Mouse (Mus musculus) embryonic facial prominence, embryonic 14.5 days (tissue): ENCODE data around the gene Fcamr. TPM values are rescaled to one million over a fixed set of nuclear protein-coding genes. Genes with fewer than 3 reads are reported as not detected.

Source experiments
- ATAC-seq: fragments of 200-750 bp; cut with Nextera tagmentation; 2 replicates; pipeline ENCODE4 v1.8.0; 2017; ENCODE audit warnings: low read depth, moderate number of reproducible peaks, moderate TSS enrichment
- DNase-seq: peaks from one replicate; pipeline ENCODE4 v3.0.0-alpha.2; 2015; ENCODE audit warnings: low spot score
- H3K27ac ChIP-seq: fragments of 300-500 bp; sonication (generic); replicated peaks from 2 replicates; pipeline ENCODE4 v1.5.1; 2014; ENCODE audit warnings: low read depth, mild to moderate bottlenecking, low read length, moderate library complexity
- H3K27me3 ChIP-seq: fragments of 300-500 bp; sonication (generic); replicated peaks from 2 replicates; pipeline ENCODE4 v1.6.1; 2014; ENCODE audit warnings: low read length; ENCODE audit not compliant: control insufficient read depth, insufficient read depth
- H3K36me3 ChIP-seq: fragments of 300-500 bp; sonication (generic); 2 replicates; pipeline ENCODE4 v1.6.1; 2014; ENCODE audit warnings: low read length, mixed read lengths; ENCODE audit not compliant: control insufficient read depth, insufficient read depth
- H3K4me1 ChIP-seq: fragments of 300-500 bp; sonication (generic); 2 replicates; pipeline ENCODE4 v1.6.1; 2014; ENCODE audit warnings: antibody characterized with exemption, low read length; ENCODE audit not compliant: control insufficient read depth, insufficient read depth
- H3K4me2 ChIP-seq: fragments of 300-500 bp; sonication (generic); 2 replicates; pipeline ENCODE4 v1.6.1; 2014; ENCODE audit warnings: low read depth, mild to moderate bottlenecking, low read length, moderate library complexity, mixed read lengths
- H3K4me3 ChIP-seq: fragments of 300-500 bp; sonication (generic); 2 replicates; pipeline ENCODE4 v1.5.1; 2014; ENCODE audit warnings: low read depth, mild to moderate bottlenecking, low read length
- H3K9ac ChIP-seq: fragments of 300-500 bp; sonication (generic); 2 replicates; pipeline ENCODE4 v1.6.1; 2014; ENCODE audit warnings: low read depth, mild to moderate bottlenecking, low read length, moderate library complexity, mixed read lengths
- H3K9me3 ChIP-seq: fragments of 300-500 bp; sonication (generic); 2 replicates; pipeline ENCODE4 v1.6.1; 2016; ENCODE audit warnings: low read length; ENCODE audit not compliant: control insufficient read depth
- WGBS: fragments of 180-500 bp; shearing (Covaris S2); extraction: QIAGEN DNeasy Blood & Tissue Kit; methylation state at CpG from one replicate; pipeline ENCODE4 v1.1.7; 2014; 5-methylcytosine and 5-hydroxymethylcytosine counted together
- polyA plus RNA-seq: library from polyadenylated mRNA; unstranded; fragments of >200 nt; fragmentation: Nextera tagmentation; extraction: Ambion mirVana; gene quantifications from 2 replicates; pipeline ENCODE4 v1.2.1, GENCODE M21; 2014

The Fcamr gene
- polyA plus RNA-seq, 1 experiment from 2014 or later, result 0.13 TPM

DNA sequence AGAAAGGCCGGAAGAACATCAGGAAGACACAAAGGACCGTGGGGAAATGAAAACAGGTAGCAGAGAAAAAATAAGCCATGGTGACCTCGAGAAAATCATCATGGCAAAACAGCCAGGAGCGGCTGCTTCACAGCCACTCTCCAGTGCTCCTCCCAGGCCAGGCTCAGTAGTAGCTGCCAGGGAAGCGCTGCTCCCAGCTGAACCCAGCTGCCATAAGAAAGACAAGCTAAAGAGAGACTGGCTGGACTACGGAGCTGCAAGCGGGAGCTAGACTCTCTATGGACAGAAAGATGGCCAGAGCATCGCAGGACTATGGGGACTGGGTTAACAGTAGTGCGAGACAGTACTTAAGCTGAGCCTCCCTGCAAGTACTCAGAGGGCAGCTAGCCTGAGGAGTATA, 54.1 kb downstream of the Fcamr start:
- Histone ChIP-seq H3K4me2 (no peak overlapping the region), H3K4me1 (no peaks in the 10 kb centered on the region), H3K36me3 (no peaks in the 10 kb centered on the region), H3K9ac (no peak overlapping the region), H3K4me3 (no peak overlapping the region), H3K27me3 (no peaks in the 10 kb centered on the region), H3K27ac (no peak overlapping the region), H3K9me3 (no peaks in the 10 kb centered on the region)
- ATAC-seq (no peak), DNase-seq (no peak)
- 72% methylated on average over 9 of the region's 9 CpGs for WGBS

DNA sequence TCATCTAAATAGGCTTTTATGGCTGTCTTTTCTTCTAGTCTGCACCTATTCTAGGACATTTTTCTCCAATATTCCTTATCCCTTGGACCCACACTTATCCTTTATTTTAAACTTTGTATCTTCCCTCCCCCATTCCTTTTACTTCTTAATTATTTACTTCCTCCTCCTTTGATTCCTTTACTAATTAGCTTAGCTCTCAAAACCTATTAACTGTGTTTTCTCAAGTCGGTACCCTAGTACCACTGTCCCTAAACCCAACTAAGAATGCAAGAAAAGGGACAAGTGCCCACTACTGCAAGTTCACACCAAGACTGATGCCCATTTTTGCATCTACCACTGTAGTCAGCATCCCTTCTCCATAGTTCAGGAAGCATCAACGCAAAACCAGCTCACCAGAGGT, 55.0 kb downstream of the Fcamr start:
- Histone ChIP-seq H3K9ac (no peak overlapping the region), H3K4me3 (no peak overlapping the region), H3K4me2 (no peak overlapping the region), H3K27ac (no peak overlapping the region), H3K36me3 (no peaks in the 10 kb centered on the region), H3K27me3 (no peaks in the 10 kb centered on the region), H3K9me3 (no peaks in the 10 kb centered on the region), H3K4me1 (no peaks in the 10 kb centered on the region)
- no peak for ATAC-seq
- 80% methylated on average over 2 of the region's 2 CpGs for WGBS
- DNase-seq, result no peak

DNA sequence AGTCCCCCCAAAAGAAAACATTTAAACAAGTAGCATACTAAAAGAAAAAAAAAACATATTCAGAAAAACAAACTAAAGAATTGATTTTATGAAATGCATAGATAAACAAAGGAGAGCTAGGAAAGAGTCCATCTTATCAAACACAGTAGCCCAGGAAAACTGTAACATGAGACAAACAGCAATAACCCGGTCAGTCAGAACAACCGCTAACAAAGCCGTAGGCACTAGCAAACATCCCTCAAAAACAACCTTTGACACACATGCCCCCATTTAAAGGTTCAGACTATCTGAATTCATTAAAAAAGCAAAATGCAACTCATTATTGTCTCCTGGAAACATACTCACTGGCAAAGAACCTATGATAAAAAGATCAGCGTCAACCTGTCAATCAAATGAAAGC, 56.8 kb downstream of the Fcamr start:
- Histone ChIP-seq H3K9ac (no peak overlapping the region), H3K4me2 (no peak overlapping the region), H3K9me3 (no peaks in the 10 kb centered on the region), H3K27me3 (no peaks in the 10 kb centered on the region), H3K27ac (no peak overlapping the region), H3K36me3 (no peaks in the 10 kb centered on the region), H3K4me1 (no peaks in the 10 kb centered on the region), H3K4me3 (no peak overlapping the region)
- ATAC-seq (no peak), DNase-seq (no peak)
- WGBS, result 68% methylated on average over 4 of the region's 4 CpGs

DNA sequence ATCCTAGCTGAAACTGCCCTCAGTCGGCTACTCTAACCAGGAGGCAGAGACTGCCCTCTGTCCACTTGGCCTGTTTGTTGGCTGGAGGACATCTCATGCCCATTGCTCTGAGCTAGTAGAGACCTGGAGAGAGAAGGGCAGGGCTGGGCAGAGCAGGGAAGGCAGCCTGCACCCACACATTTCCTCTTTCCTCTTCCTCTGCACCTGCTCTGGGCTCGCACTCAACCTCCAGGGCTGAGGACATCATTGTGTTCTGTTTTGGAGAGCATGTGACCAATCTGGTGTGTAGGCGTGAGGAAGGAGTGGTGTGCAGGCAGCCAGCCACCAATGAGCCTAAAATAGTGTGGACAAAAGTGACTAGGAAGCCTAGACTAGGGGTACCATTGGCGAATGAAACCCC, 63.5 kb downstream of the Fcamr start:
- Histone ChIP-seq H3K4me1 (no peaks in the 10 kb centered on the region), H3K27ac (no peak overlapping the region), H3K9ac (no peak overlapping the region), H3K4me3 (no peak overlapping the region), H3K4me2 (no peak overlapping the region), H3K27me3 (no peaks in the 10 kb centered on the region), H3K9me3 (no peaks in the 10 kb centered on the region), H3K36me3 (no peaks in the 10 kb centered on the region)
- DNase-seq, result no peak
- no peak for ATAC-seq
- 82% methylated on average over 4 of the region's 4 CpGs for WGBS

Other genes with a start within 250 kb of the Fcamr start
- not detected in 2 replicates for gene Zp3r, start 171.3 kb upstream of the Fcamr start, polyA plus RNA-seq
- not detected in 2 replicates for gene C4bp, start 139.3 kb upstream of the Fcamr start, polyA plus RNA-seq
- not detected in 2 replicates for gene Gm29427, start 85.1 kb upstream of the Fcamr start, polyA plus RNA-seq
- gene Yod1, start 83.6 kb upstream of the Fcamr start, polyA plus RNA-seq, result 5.8 and 6.9 TPM in 2 replicates
- gene Pfkfb2, start 71.6 kb upstream of the Fcamr start, polyA plus RNA-seq, result 8.0 and 9.6 TPM in 2 replicates
- gene AA986860, start 68.9 kb upstream of the Fcamr start, polyA plus RNA-seq, result 4.3 and 4.5 TPM in 2 replicates
- gene Pigr, start 25.8 kb downstream of the Fcamr start, polyA plus RNA-seq, result not detected in 2 replicates
- not detected in 2 replicates for gene Fcmr, start 64.8 kb downstream of the Fcamr start, polyA plus RNA-seq
- gene Il24, start 86.6 kb downstream of the Fcamr start, polyA plus RNA-seq, result not detected in 2 replicates
- gene Il20, start 110.5 kb downstream of the Fcamr start, polyA plus RNA-seq, result not detected in 2 replicates
- 0.21 and 0.25 TPM in 2 replicates for gene Il19, start 139.2 kb downstream of the Fcamr start, polyA plus RNA-seq
- not detected in 2 replicates for gene Il10, start 218.9 kb downstream of the Fcamr start, polyA plus RNA-seq